Mouse (Mus musculus) spleen, adult 18-20 months (tissue): ENCODE measurements around the gene Snrpd2.

Experiments used
- DNase-seq, 2 experiments: peaks; one replicate each; pipeline ENCODE4 v3.0.0; 2022; ENCODE audit warnings: mixed read lengths in 2 of 2

Gene Snrpd2

GRCm38 (mm10) chr7:19178443-19179092, 29.0 kb downstream of the Snrpd2 start:
- peak; percentile 55 to 84 for DNase-seq

- peak; percentile 58 to 68 for DNase-seq
Measured at GRCm38 (mm10) chr7:19179173-19179572, 29.7 kb downstream of the Snrpd2 start.

- no peak for DNase-seq
Measured at GRCm38 (mm10) chr7:19179936-19180335, 30.4 kb downstream of the Snrpd2 start.

- peak; percentile 26 to 55 for DNase-seq
Measured at GRCm38 (mm10) chr7:19180862-19181429, 31.4 kb downstream of the Snrpd2 start.

GRCm38 (mm10) chr7:19184250-19184649, 34.7 kb downstream of the Snrpd2 start:
- DNase-seq: no peak

- no peak for DNase-seq
Measured at GRCm38 (mm10) chr7:19184758-19185157, 35.2 kb downstream of the Snrpd2 start.

- no peak for DNase-seq
Measured at GRCm38 (mm10) chr7:19194676-19195075, 45.2 kb downstream of the Snrpd2 start.

GRCm38 (mm10) chr7:19196676-19197075, 47.2 kb downstream of the Snrpd2 start:
- DNase-seq: peak in 1 of 2 experiments; percentile 47

- peak in 1 of 2 experiments; percentile 46 for DNase-seq
Measured at GRCm38 (mm10) chr7:19197985-19198384, 48.5 kb downstream of the Snrpd2 start.

- DNase-seq: no peak
Measured at GRCm38 (mm10) chr7:19201660-19202059, 52.1 kb downstream of the Snrpd2 start.

- DNase-seq: no peak
Measured at GRCm38 (mm10) chr7:19202065-19202850, 52.7 kb downstream of the Snrpd2 start.
